22 mouse cellular contexts compared by ENCODE assay signal in genomic region chr8:124499938-124500239, GRCm38 (mm10).
"Had no signal": no experiment of that assay in that cellular context is flagged by ENCODE, and none has a peak within 500 bp of the region (broad histone marks: within the 10 kb centered on the region; RNA-seq: fewer than 3 reads in every experiment).

No protein-coding gene starts in this region.

- H3K36me3 ChIP-seq: liver, embryonic 15.5 days; lung, embryonic 15.5 days; midbrain, embryonic 10.5 days; midbrain, embryonic 12.5 days; neural tube, embryonic 13.5 days; neural tube, embryonic 15.5 days had no signal

- ATAC-seq: liver, postnatal 0 days; lung, postnatal 0 days; midbrain, embryonic 16.5 days had no signal

- H3K9ac ChIP-seq: liver, embryonic 15.5 days; liver, postnatal 0 days; lung, embryonic 15.5 days; midbrain, embryonic 12.5 days; neural tube, embryonic 13.5 days; neural tube, embryonic 15.5 days had no signal

- DNase-seq: liver, postnatal 0 days; lung, adult 2 months; lung, postnatal 14 days; lung, postnatal 36 days; midbrain, embryonic 14.5 days; right cerebral cortex, adult 18-20 months; right cerebral cortex, postnatal 25 days; right cerebral cortex, postnatal 4 days; spleen, adult 18-20 months; thymus, adult 18-20 months; thymus, postnatal 14 days; thymus, postnatal 36 days had no signal

- H3K4me1 ChIP-seq: liver, embryonic 15.5 days; lung, embryonic 15.5 days; midbrain, embryonic 10.5 days; midbrain, embryonic 12.5 days; neural tube, embryonic 13.5 days; neural tube, embryonic 15.5 days had no signal

- H3K27me3 ChIP-seq: liver, embryonic 15.5 days; lung, embryonic 15.5 days; midbrain, embryonic 12.5 days; neural tube, embryonic 13.5 days; neural tube, embryonic 15.5 days had no signal

- H3K9me3 ChIP-seq: liver, embryonic 15.5 days; lung, embryonic 15.5 days; neural tube, embryonic 13.5 days; neural tube, embryonic 15.5 days had no signal

- H3K4me2 ChIP-seq: liver, embryonic 15.5 days; lung, embryonic 15.5 days; midbrain, embryonic 12.5 days; neural tube, embryonic 13.5 days; neural tube, embryonic 15.5 days had no signal

- H3K27ac ChIP-seq: liver, embryonic 15.5 days; lung, embryonic 15.5 days; macrophage; midbrain, embryonic 10.5 days; midbrain, embryonic 12.5 days; neural tube, embryonic 13.5 days; neural tube, embryonic 15.5 days had no signal

- H3K4me3 ChIP-seq: liver, embryonic 15.5 days; lung, embryonic 15.5 days; midbrain, embryonic 10.5 days; midbrain, embryonic 12.5 days; myocyte; neural tube, embryonic 13.5 days; neural tube, embryonic 15.5 days had no signal
